ENCODE assay signal across 12 mouse cellular contexts in genomic region chr2:181694581-181694980, GRCm38 (mm10). TPM values are rescaled to one million over a fixed set of nuclear protein-coding genes. Genes with fewer than 3 reads are reported as not detected.
DNase-seq lines count a peak whose midpoint lies in the region; ATAC-seq and TF ChIP-seq lines count a peak whose summit lies in the region.
"Had no signal": no experiment of that assay in that cellular context is flagged by ENCODE, and none has a peak within 500 bp of the region (broad histone marks: within the 10 kb centered on the region; RNA-seq: fewer than 3 reads in every experiment).

No protein-coding gene starts in this region.

- H3K9ac ChIP-seq in heart, embryonic 15.5 days = no peak overlapping the region
- no peak overlapping the region for H3K9ac ChIP-seq in heart, adult 2 months (ENCODE audit: low read depth, low read length)
- no peak overlapping the region for H3K9ac ChIP-seq in forebrain, embryonic 16.5 days (replicated peaks; ENCODE audit: low read depth, low read length)
- peak overlapping the region; percentile 82; the same call in 1 of the 2 replicates for H3K9ac ChIP-seq in midbrain, embryonic 11.5 days (ENCODE audit: low read length)

- intact Hi-C loops in heart, adult 2 months (cut with DNase I) = no loop called here

- no peak overlapping the region for H3K4me3 ChIP-seq in heart, embryonic 15.5 days
- H3K4me3 ChIP-seq in heart, adult 2 months = no peak overlapping the region
- H3K4me3 ChIP-seq in E14TG2a.4 (replicated peaks; ENCODE audit: low read length) = peak overlapping the region; percentile 86
- no peak overlapping the region for H3K4me3 ChIP-seq in forebrain, embryonic 16.5 days (replicated peaks; ENCODE audit: low read length)
- H3K4me3 ChIP-seq in midbrain, embryonic 11.5 days (ENCODE audit: low read depth, low read length) = no peak overlapping the region

- H3K9me3 ChIP-seq in heart, embryonic 15.5 days (replicated peaks) = no peaks in the 10 kb centered on the region
- no peaks in the 10 kb centered on the region for H3K9me3 ChIP-seq in E14TG2a.4 (ENCODE audit: low read length)
- no peaks in the 10 kb centered on the region for H3K9me3 ChIP-seq in forebrain, embryonic 16.5 days (ENCODE audit: control insufficient read depth, low read length)
- H3K9me3 ChIP-seq in midbrain, embryonic 11.5 days (ENCODE audit: control insufficient read depth, low read length) = no peaks in the 10 kb centered on the region

- TF ChIP-seq POLR2A in heart, adult 2 months (IDR thresholded peaks at IDR 0.05; ENCODE audit: insufficient read depth, low read depth, low read length) = no peak

- TF ChIP-seq EP300 in heart, adult 2 months (IDR thresholded peaks at IDR 0.05; ENCODE audit: insufficient read depth, low read depth, low read length) = no peak

- ATAC-seq in heart, embryonic 15.5 days (replicated peaks; ENCODE audit: insufficient number of reproducible peaks, insufficient read depth, low FRiP score, low read depth) = no peak
- ATAC-seq in forebrain, embryonic 16.5 days = no peak
- no peak for ATAC-seq in midbrain, embryonic 11.5 days (ENCODE audit: low FRiP score)

- no peak for DNase-seq in heart, adult 2 months
- no peak for DNase-seq in midbrain, embryonic 11.5 days (ENCODE audit: low spot score, missing footprints)
- DNase-seq in adrenal gland, postnatal 4 days (ENCODE audit: low spot score in 2 of 2) = no peak
- DNase-seq in layer of hippocampus, postnatal 36 days = no peak
- no peak for DNase-seq in urinary bladder, postnatal 10 days (ENCODE audit: low spot score)
- DNase-seq: gastrocnemius, postnatal 25 days had no signal

- H3K27ac ChIP-seq in heart, embryonic 15.5 days = no peak overlapping the region
- no peak overlapping the region for H3K27ac ChIP-seq in heart, adult 2 months
- no peak overlapping the region for H3K27ac ChIP-seq in forebrain, embryonic 16.5 days (ENCODE audit: low read length)
- no peak overlapping the region for H3K27ac ChIP-seq in midbrain, embryonic 11.5 days (ENCODE audit: low read depth, low read length)

- TF ChIP-seq CTCF in heart, adult 2 months (IDR thresholded peaks at IDR 0.05) = no peak
- no peak for TF ChIP-seq CTCF in E14TG2a.4 (conservative IDR thresholded peaks at IDR 0.05; ENCODE audit: low read length)

- no peaks in the 10 kb centered on the region for H3K79me2 ChIP-seq in heart, adult 2 months (replicated peaks; ENCODE audit: control insufficient read depth, insufficient read depth, low read length)

- H3K4me1 ChIP-seq in heart, embryonic 15.5 days (replicated peaks) = peaks cover 15% of the 10 kb centered on the region
- H3K4me1 ChIP-seq in heart, adult 2 months (ENCODE audit: control insufficient read depth, insufficient read depth, low read length) = peaks cover 1% of the 10 kb centered on the region; the same call in 1 of the 2 replicates
- H3K4me1 ChIP-seq in E14TG2a.4 (replicated peaks; ENCODE audit: low read depth, low read length) = peaks cover 60% of the 10 kb centered on the region
- H3K4me1 ChIP-seq in forebrain, embryonic 16.5 days (replicated peaks; ENCODE audit: control insufficient read depth, insufficient read depth, low read length) = peaks cover 15% of the 10 kb centered on the region
- H3K4me1 ChIP-seq in midbrain, embryonic 11.5 days (ENCODE audit: control insufficient read depth, insufficient read depth, low read length) = peaks cover 9% of the 10 kb centered on the region

- WGBS in heart, embryonic 15.5 days = 84% methylated on average over 3 of the region's 3 CpGs
- 78% methylated on average over 3 of the region's 3 CpGs for WGBS in heart, adult 2 months
- 85% methylated on average over 3 of the region's 3 CpGs for WGBS in forebrain, embryonic 16.5 days
- WGBS in midbrain, embryonic 11.5 days = 88% methylated on average over 3 of the region's 3 CpGs

- H3K36me3 ChIP-seq in heart, embryonic 15.5 days = peaks cover under 1% of the 10 kb centered on the region; the same call in 1 of the 2 replicates
- H3K36me3 ChIP-seq in heart, adult 2 months (ENCODE audit: control insufficient read depth, insufficient read depth, low read length) = no peaks in the 10 kb centered on the region
- H3K36me3 ChIP-seq in E14TG2a.4 (ENCODE audit: insufficient read depth, low read length) = peaks cover 28% of the 10 kb centered on the region
- H3K36me3 ChIP-seq in forebrain, embryonic 16.5 days (ENCODE audit: control insufficient read depth, insufficient read depth) = peaks cover under 1% of the 10 kb centered on the region; the same call in 1 of the 2 replicates
- no peaks in the 10 kb centered on the region for H3K36me3 ChIP-seq in midbrain, embryonic 11.5 days (ENCODE audit: control insufficient read depth, insufficient read depth, low read length)

- peak overlapping the region; percentile 93; the same call in 1 of the 2 replicates for H3K4me2 ChIP-seq in heart, embryonic 15.5 days
- H3K4me2 ChIP-seq in forebrain, embryonic 16.5 days (ENCODE audit: low read length) = peak overlapping the region; percentile 82
- no peak overlapping the region; the same call in 1 of the 2 replicates for H3K4me2 ChIP-seq in midbrain, embryonic 11.5 days

- 0 out of 2 replicates have a peak, but pooled peaks cover 4% of the 10 kb centered on the region for H3K27me3 ChIP-seq in heart, embryonic 15.5 days
- H3K27me3 ChIP-seq in heart, adult 2 months (ENCODE audit: control insufficient read depth, insufficient read depth, low read length) = no peaks in the 10 kb centered on the region
- H3K27me3 ChIP-seq in E14TG2a.4 (ENCODE audit: insufficient read depth, low read length) = peaks cover 53% of the 10 kb centered on the region
- no peaks in the 10 kb centered on the region for H3K27me3 ChIP-seq in forebrain, embryonic 16.5 days (replicated peaks; ENCODE audit: control insufficient read depth, insufficient read depth, low read length)
- H3K27me3 ChIP-seq in midbrain, embryonic 11.5 days (ENCODE audit: control insufficient read depth, insufficient read depth, low read length) = no peaks in the 10 kb centered on the region

RNA-seq across cellular contexts. Expression of gene Rgs19, which starts 0.8 kb away (rescaled TPM):
- polyA plus RNA-seq in heart, embryonic 15.5 days (2015; fragmentation: Nextera tagmentation; extraction: Ambion mirVana) = 30.9 and 45.3 TPM in 2 replicates
- 1 to 10 TPM; 6.7 to 8.0 TPM for total RNA-seq in heart, adult 2 months (2021)
- 22.8 and 24.5 TPM in 2 replicates for polyA plus RNA-seq in heart, adult 2 months (2012; rRNA removed)
- 61.2 and 63.3 TPM in 2 replicates for polyA plus RNA-seq in forebrain, embryonic 16.5 days (2015; fragmentation: Nextera tagmentation; extraction: Ambion mirVana)
- polyA plus RNA-seq in midbrain, embryonic 11.5 days (2014; fragmentation: Nextera tagmentation; extraction: Ambion mirVana) = 61.6 and 65.4 TPM in 2 replicates
- total RNA-seq in adrenal gland, postnatal 4 days (2021) = 10 to 100 TPM; 30.2 to 31.1 TPM
- total RNA-seq in layer of hippocampus, postnatal 36 days (2021) = 10 to 100 TPM; 44.0 to 44.1 TPM

RNA-seq across cellular contexts. Expression of gene Lkaaear1, which starts 3.7 kb away (rescaled TPM):
- not detected in 2 replicates for polyA plus RNA-seq in heart, embryonic 15.5 days (2015; fragmentation: Nextera tagmentation; extraction: Ambion mirVana)
- not detected for total RNA-seq in heart, adult 2 months (2021)
- 0.27 TPM in 1 of 2 replicates, not detected in the other for polyA plus RNA-seq in heart, adult 2 months (2012; rRNA removed)
- polyA plus RNA-seq in forebrain, embryonic 16.5 days (2015; fragmentation: Nextera tagmentation; extraction: Ambion mirVana) = not detected in 2 replicates
- polyA plus RNA-seq in midbrain, embryonic 11.5 days (2014; fragmentation: Nextera tagmentation; extraction: Ambion mirVana) = not detected in 2 replicates
- not detected for total RNA-seq in adrenal gland, postnatal 4 days (2021)
- not detected for total RNA-seq in layer of hippocampus, postnatal 36 days (2021)
- total RNA-seq: adrenal gland, postnatal 25 days; gastrocnemius, postnatal 25 days; left cerebral cortex, postnatal 36 days had no signal
- polyA plus RNA-seq: cortical plate, adult 2 months had no signal

RNA-seq across cellular contexts. Expression of gene Tcea2, which starts 14.5 kb away (rescaled TPM):
- polyA plus RNA-seq in heart, embryonic 15.5 days (2015; fragmentation: Nextera tagmentation; extraction: Ambion mirVana) = 13.5 and 19.2 TPM in 2 replicates
- 1 to 10 TPM; 4.3 to 6.0 TPM for total RNA-seq in heart, adult 2 months (2021)
- polyA plus RNA-seq in heart, adult 2 months (2012; rRNA removed) = 10.4 and 13.4 TPM in 2 replicates
- 58.3 and 60.5 TPM in 2 replicates for polyA plus RNA-seq in forebrain, embryonic 16.5 days (2015; fragmentation: Nextera tagmentation; extraction: Ambion mirVana)
- 15.5 and 16.0 TPM in 2 replicates for polyA plus RNA-seq in midbrain, embryonic 11.5 days (2014; fragmentation: Nextera tagmentation; extraction: Ambion mirVana)
- 10 to 100 TPM; 23.6 to 24.3 TPM for total RNA-seq in adrenal gland, postnatal 4 days (2021)
- total RNA-seq in layer of hippocampus, postnatal 36 days (2021) = 10 to 100 TPM; 60.6 to 62.0 TPM

RNA-seq across cellular contexts. Expression of gene Oprl1, which starts 20.2 kb away (rescaled TPM):
- polyA plus RNA-seq in heart, embryonic 15.5 days (2015; fragmentation: Nextera tagmentation; extraction: Ambion mirVana) = 1.8 and 3.0 TPM in 2 replicates
- not detected for total RNA-seq in heart, adult 2 months (2021)
- not detected in 2 replicates for polyA plus RNA-seq in heart, adult 2 months (2012; rRNA removed)
- polyA plus RNA-seq in forebrain, embryonic 16.5 days (2015; fragmentation: Nextera tagmentation; extraction: Ambion mirVana) = 46.8 and 64.1 TPM in 2 replicates
- 21.7 and 22.9 TPM in 2 replicates for polyA plus RNA-seq in midbrain, embryonic 11.5 days (2014; fragmentation: Nextera tagmentation; extraction: Ambion mirVana)
- 1 to 10 TPM; 4.0 to 6.0 TPM for total RNA-seq in adrenal gland, postnatal 4 days (2021)
- 10 to 100 TPM; 47.7 to 56.7 TPM for total RNA-seq in layer of hippocampus, postnatal 36 days (2021)
- total RNA-seq: gastrocnemius, postnatal 25 days had no signal

RNA-seq across cellular contexts. Expression of gene Sox18, which starts 23.1 kb away (rescaled TPM):
- polyA plus RNA-seq in heart, embryonic 15.5 days (2015; fragmentation: Nextera tagmentation; extraction: Ambion mirVana) = 41.9 and 47.2 TPM in 2 replicates
- 10 to 100 TPM; 37.8 to 46.2 TPM for total RNA-seq in heart, adult 2 months (2021)
- 74.4 and 105 TPM in 2 replicates for polyA plus RNA-seq in heart, adult 2 months (2012; rRNA removed)
- 13.8 and 15.3 TPM in 2 replicates for polyA plus RNA-seq in forebrain, embryonic 16.5 days (2015; fragmentation: Nextera tagmentation; extraction: Ambion mirVana)
- 12.5 and 14.6 TPM in 2 replicates for polyA plus RNA-seq in midbrain, embryonic 11.5 days (2014; fragmentation: Nextera tagmentation; extraction: Ambion mirVana)
- total RNA-seq in adrenal gland, postnatal 4 days (2021) = 10 to 100 TPM; 45.2 to 47.3 TPM
- 10 to 100 TPM in 1 of 2 experiments, 1 to 10 TPM in 1; 8.3 to 11.1 TPM for total RNA-seq in layer of hippocampus, postnatal 36 days (2021)
